Mouse (Mus musculus) stomach, postnatal 0 days (tissue): ENCODE data around the gene Jazf1. TPM values are rescaled to one million over a fixed set of nuclear protein-coding genes. Genes with fewer than 3 reads are reported as not detected.

Experiments
- ATAC-seq: fragments of 200-750 bp; cut with Nextera tagmentation; 2 replicates; pipeline ENCODE4 v1.8.0; 2017; ENCODE audit not compliant: low FRiP score, low TSS enrichment
- DNase-seq: peaks from one replicate; pipeline ENCODE4 v3.0.0-alpha.2; 2016; ENCODE audit warnings: low spot score
- H3K27ac ChIP-seq: fragments of 300-500 bp; sonication (generic); replicated peaks from 2 replicates; pipeline ENCODE4 v1.5.1; 2014; ENCODE audit warnings: mild to moderate bottlenecking, control low read depth
- H3K27me3 ChIP-seq: fragments of 300-500 bp; sonication (generic); 2 replicates; pipeline ENCODE4 v1.6.1; 2014; ENCODE audit warnings: low read length; ENCODE audit not compliant: control insufficient read depth, insufficient read depth
- H3K36me3 ChIP-seq: fragments of 300-500 bp; sonication (generic); 2 replicates; pipeline ENCODE4 v1.6.1; 2014; ENCODE audit warnings: low read length, mixed read lengths; ENCODE audit not compliant: control insufficient read depth, insufficient read depth
- H3K4me1 ChIP-seq: fragments of 300-500 bp; sonication (generic); replicated peaks from 2 replicates; pipeline ENCODE4 v1.6.1; 2014; ENCODE audit warnings: antibody characterized with exemption; ENCODE audit not compliant: control insufficient read depth, insufficient read depth
- H3K4me2 ChIP-seq: fragments of 300-500 bp; sonication (generic); replicated peaks from 2 replicates; pipeline ENCODE4 v1.6.1; 2014; ENCODE audit warnings: low read depth, mild to moderate bottlenecking, control low read depth, moderate library complexity
- H3K4me3 ChIP-seq: fragments of 300-500 bp; sonication (generic); 2 replicates; pipeline ENCODE4 v1.5.1; 2014; ENCODE audit warnings: low read depth, low read length, control low read depth
- H3K9ac ChIP-seq: fragments of 300-500 bp; sonication (generic); 2 replicates; pipeline ENCODE4 v1.6.1; 2014; ENCODE audit warnings: mild to moderate bottlenecking, low read length, control low read depth, mixed read lengths
- H3K9me3 ChIP-seq: fragments of 300-500 bp; sonication (generic); 2 replicates; pipeline ENCODE4 v1.6.1; 2016; ENCODE audit warnings: low read length; ENCODE audit not compliant: control insufficient read depth
- CTCF ChIP-seq: IDR thresholded peaks from 2 replicates; pipeline ENCODE4 v1.5.1; 2016; ENCODE audit warnings: antibody characterized with exemption, low read depth, mild to moderate bottlenecking, moderate library complexity
- EP300 ChIP-seq: optimal IDR thresholded peaks from 2 replicates; pipeline ENCODE3; 2016; ENCODE audit warnings: antibody characterized with exemption
- WGBS: fragments of 180-500 bp; shearing (Covaris S2); extraction: QIAGEN DNeasy Blood & Tissue Kit; methylation state at CpG from one replicate; pipeline ENCODE4 v1.1.7; 2014; 5-methylcytosine and 5-hydroxymethylcytosine counted together
- polyA plus RNA-seq: library from polyadenylated mRNA; unstranded; fragments of >200 nt; fragmentation: Nextera tagmentation; extraction: Ambion mirVana; gene quantifications from 2 replicates; pipeline ENCODE4 v1.2.1, GENCODE M21; 2015

Jazf1 gene
- polyA plus RNA-seq, 1 experiment from 2014 or later = 5.1 TPM

- Histone ChIP-seq H3K27ac (no peak overlapping the region), H3K9me3 (no peaks in the 10 kb centered on the region), H3K4me2 (no peak overlapping the region), H3K4me3 (no peak overlapping the region), H3K9ac (no peak overlapping the region), H3K4me1 (0 out of 2 replicates have a peak, but pooled peaks cover 2% of the 10 kb centered on the region), H3K36me3 (no peaks in the 10 kb centered on the region), H3K27me3 (no peaks in the 10 kb centered on the region)
- DNase-seq (no peak), ATAC-seq (no peak)
- no peak for TF ChIP-seq EP300
- TF ChIP-seq CTCF = no peak
- WGBS = 91% methylated on average over 8 of the region's 8 CpGs
These were observed 77.6 kb downstream of the Jazf1 start for GRCm38 (mm10) chr6:52990816-52991215.

GRCm38 (mm10) chr6:52987905-52988640 is 80.4 kb downstream of the Jazf1 start:
- DNase-seq = no peak

GRCm38 (mm10) chr6:52987391-52987790 is 81.0 kb downstream of the Jazf1 start:
- no peak for ATAC-seq
- TF ChIP-seq EP300 (no peak), CTCF (peak; percentile 83)
- no peaks in the 10 kb centered on the region for H3K36me3 ChIP-seq
- no peak overlapping the region for H3K27ac ChIP-seq
- H3K4me3 ChIP-seq = no peak overlapping the region
- H3K4me1 ChIP-seq = no peaks in the 10 kb centered on the region
- no peak overlapping the region for H3K4me2 ChIP-seq
- no peak overlapping the region for H3K9ac ChIP-seq
- DNase-seq = peak; percentile 44
- H3K27me3 ChIP-seq = no peaks in the 10 kb centered on the region
- no peaks in the 10 kb centered on the region for H3K9me3 ChIP-seq
- WGBS = 63% methylated on average over 4 of the region's 4 CpGs

More at GRCm38 (mm10) chr6:52987905-52988640, 80.4 kb downstream of the Jazf1 start:
- no peak overlapping the region for H3K4me2 ChIP-seq
- H3K9ac ChIP-seq = no peak overlapping the region
- no peaks in the 10 kb centered on the region for H3K27me3 ChIP-seq
- 85% methylated on average over 6 of the region's 6 CpGs for WGBS
- no peak overlapping the region for H3K4me3 ChIP-seq
- H3K4me1 ChIP-seq = no peaks in the 10 kb centered on the region
- no peak for ATAC-seq
- TF ChIP-seq EP300 (no peak), CTCF (no peak)
- H3K36me3 ChIP-seq = no peaks in the 10 kb centered on the region
- no peak overlapping the region for H3K27ac ChIP-seq
- no peaks in the 10 kb centered on the region for H3K9me3 ChIP-seq

- 92% methylated on average over 6 of the region's 6 CpGs for WGBS
- DNase-seq = no peak
These were observed 86.3 kb downstream of the Jazf1 start for GRCm38 (mm10) chr6:52982175-52982574.

DNA sequence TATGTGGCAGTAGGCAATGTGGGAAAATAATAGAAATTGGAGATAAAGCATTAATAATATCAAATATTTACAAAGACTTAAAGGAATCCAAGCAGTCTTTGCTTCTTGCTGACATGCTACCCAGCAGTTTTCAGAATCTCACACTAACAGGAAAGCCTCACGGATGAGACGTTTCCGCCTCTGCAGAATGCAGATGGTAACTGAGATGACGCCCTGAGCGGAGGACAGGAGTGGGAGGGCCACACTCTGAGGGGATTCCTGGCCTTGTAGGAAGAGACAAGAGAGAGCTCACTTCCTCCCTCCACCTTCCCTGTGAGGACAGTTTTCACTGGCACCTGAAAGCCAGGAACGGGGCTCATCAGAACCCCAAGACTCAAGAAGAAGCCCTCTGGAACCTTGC is 88.9 kb downstream of the Jazf1 start:
- Histone ChIP-seq H3K4me3 (no peak overlapping the region), H3K4me1 (no peaks in the 10 kb centered on the region), H3K36me3 (no peaks in the 10 kb centered on the region), H3K27me3 (no peaks in the 10 kb centered on the region), H3K27ac (no peak overlapping the region), H3K4me2 (no peak overlapping the region), H3K9me3 (no peaks in the 10 kb centered on the region), H3K9ac (no peak overlapping the region)
- TF ChIP-seq EP300 (no peak), CTCF (no peak)
- WGBS = 89% methylated on average over 6 of the region's 6 CpGs
- ATAC-seq (no peak), DNase-seq (no peak)

More at GRCm38 (mm10) chr6:52982175-52982574, 86.3 kb downstream of the Jazf1 start:
- Histone ChIP-seq H3K9ac (no peak overlapping the region), H3K36me3 (no peaks in the 10 kb centered on the region), H3K9me3 (no peaks in the 10 kb centered on the region), H3K27me3 (no peaks in the 10 kb centered on the region), H3K27ac (no peak overlapping the region), H3K4me2 (no peak overlapping the region), H3K4me3 (no peak overlapping the region), H3K4me1 (no peaks in the 10 kb centered on the region)
- TF ChIP-seq EP300 (no peak), CTCF (peak; percentile 56)
- ATAC-seq = no peak

- Histone ChIP-seq H3K4me3 (no peak overlapping the region), H3K9me3 (no peaks in the 10 kb centered on the region), H3K4me2 (no peak overlapping the region), H3K36me3 (no peaks in the 10 kb centered on the region), H3K4me1 (no peaks in the 10 kb centered on the region), H3K9ac (no peak overlapping the region), H3K27me3 (no peaks in the 10 kb centered on the region), H3K27ac (no peak overlapping the region)
- no peak for ATAC-seq
- 93% methylated on average over 5 of the region's 5 CpGs for WGBS
- no peak for DNase-seq
- TF ChIP-seq EP300 (no peak), CTCF (no peak)
These were observed 95.1 kb downstream of the Jazf1 start for GRCm38 (mm10) chr6:52973351-52973750.
